Mouse (Mus musculus): ENCODE data around the gene Ace3. TPM values are rescaled to one million over a fixed set of nuclear protein-coding genes. Genes with fewer than 3 reads are reported as not detected.
"Not testable (repeated sequence)": the region's sequence is repeated elsewhere in the genome, so short reads cannot be mapped to it uniquely, and the experiment has no call there.

Gene Ace3
- total and polyA plus RNA-seq, 2 experiments from 2014 or later: not detected

- WGBS: 20% methylated on average over 11 of the region's 11 CpGs
- Histone ChIP-seq H3K4me3 (ENCODE audit: low read depth, low read length) (no peak overlapping the region), H3K4me1 (ENCODE audit: control insufficient read depth, insufficient read depth) (no peaks in the 10 kb centered on the region), H3K36me3 (replicated peaks; ENCODE audit: control insufficient read depth, insufficient read depth, low read length) (no peaks in the 10 kb centered on the region), H3K4me2 (ENCODE audit: low read depth, low read length) (no peak overlapping the region), H3K27ac (ENCODE audit: low read depth) (no peak overlapping the region), H3K9ac (replicated peaks; ENCODE audit: low read depth, low read length) (no peak overlapping the region), H3K27me3 (ENCODE audit: control insufficient read depth, insufficient read depth, low read length) (0 out of 2 replicates have a peak, but pooled peaks cover 5% of the 10 kb centered on the region), H3K9me3 (replicated peaks; ENCODE audit: control insufficient read depth, low read length) (no peaks in the 10 kb centered on the region)
- TF ChIP-seq EP300 (IDR thresholded peaks at IDR 0.05; ENCODE audit: low read depth) (no peak), CTCF (IDR thresholded peaks at IDR 0.05; ENCODE audit: low read depth) (peak; percentile 71)
- peak; percentile 39; the same call in 1 of the 2 replicates for ATAC-seq (ENCODE audit: insufficient read depth, low read depth)
- no peak for DNase-seq (ENCODE audit: low spot score)
Observed at GRCm38 (mm10) chr11:106026465-106027151, 32.1 kb downstream of the Ace3 start.

- ATAC-seq (ENCODE audit: insufficient read depth, low read depth): no peak
- 82% methylated on average over 5 of the region's 5 CpGs for WGBS
- Histone ChIP-seq H3K4me3 (ENCODE audit: low read depth, low read length) (no peak overlapping the region), H3K4me2 (ENCODE audit: low read depth, low read length) (no peak overlapping the region), H3K36me3 (replicated peaks; ENCODE audit: control insufficient read depth, insufficient read depth, low read length) (no peaks in the 10 kb centered on the region), H3K27ac (ENCODE audit: low read depth) (no peak overlapping the region), H3K4me1 (ENCODE audit: control insufficient read depth, insufficient read depth) (no peaks in the 10 kb centered on the region), H3K9me3 (replicated peaks; ENCODE audit: control insufficient read depth, low read length) (no peaks in the 10 kb centered on the region), H3K27me3 (ENCODE audit: control insufficient read depth, insufficient read depth, low read length) (no peaks in the 10 kb centered on the region), H3K9ac (replicated peaks; ENCODE audit: low read depth, low read length) (no peak overlapping the region)
- TF ChIP-seq EP300 (IDR thresholded peaks at IDR 0.05; ENCODE audit: low read depth) (no peak), CTCF (IDR thresholded peaks at IDR 0.05; ENCODE audit: low read depth) (no peak)
- DNase-seq (ENCODE audit: low spot score): no peak
Observed at GRCm38 (mm10) chr11:106027607-106028006, 33.1 kb downstream of the Ace3 start.

- H3K4me3 ChIP-seq (ENCODE audit: low read depth, low read length): peak overlapping the region; percentile 35
- H3K4me2 ChIP-seq (ENCODE audit: low read depth, low read length): peak overlapping the region; percentile 37; the same call in 1 of the 2 replicates
- not testable (repeated sequence) for H3K9me3 ChIP-seq (replicated peaks; ENCODE audit: control insufficient read depth, low read length); DNase-seq (ENCODE audit: low spot score); H3K27me3 ChIP-seq (ENCODE audit: control insufficient read depth, insufficient read depth, low read length); H3K27ac ChIP-seq (ENCODE audit: low read depth); ATAC-seq (ENCODE audit: insufficient read depth, low read depth); H3K4me1 ChIP-seq (ENCODE audit: control insufficient read depth, insufficient read depth); H3K9ac ChIP-seq (replicated peaks; ENCODE audit: low read depth, low read length); H3K36me3 ChIP-seq (replicated peaks; ENCODE audit: control insufficient read depth, insufficient read depth, low read length)
- 27% methylated on average over 7 of the region's 25 CpGs for WGBS
Observed at GRCm38 (mm10) chr11:106032074-106032473, 37.6 kb downstream of the Ace3 start.

GRCm38 (mm10) chr11:106033491-106033919 is 39.0 kb downstream of the Ace3 start:
- Histone ChIP-seq H3K4me1 (ENCODE audit: control insufficient read depth, insufficient read depth) (peaks cover 12% of the 10 kb centered on the region), H3K27ac (ENCODE audit: low read depth) (peak overlapping the region; percentile 77), H3K36me3 (replicated peaks; ENCODE audit: control insufficient read depth, insufficient read depth, low read length) (no peaks in the 10 kb centered on the region), H3K9ac (replicated peaks; ENCODE audit: low read depth, low read length) (no peak overlapping the region), H3K4me3 (ENCODE audit: low read depth, low read length) (no peak overlapping the region; the same call in 1 of the 2 replicates), H3K4me2 (ENCODE audit: low read depth, low read length) (peak overlapping the region; percentile 43), H3K27me3 (ENCODE audit: control insufficient read depth, insufficient read depth, low read length) (no peaks in the 10 kb centered on the region), H3K9me3 (replicated peaks; ENCODE audit: control insufficient read depth, low read length) (no peaks in the 10 kb centered on the region)
- ATAC-seq (ENCODE audit: insufficient read depth, low read depth) (no peak), DNase-seq (ENCODE audit: low spot score) (no peak)
- TF ChIP-seq EP300 (IDR thresholded peaks at IDR 0.05; ENCODE audit: low read depth) (no peak), CTCF (IDR thresholded peaks at IDR 0.05; ENCODE audit: low read depth) (no peak)
- 38% methylated on average over 11 of the region's 11 CpGs for WGBS

GRCm38 (mm10) chr11:106034986-106035385 is 40.5 kb downstream of the Ace3 start:
- no peaks in the 10 kb centered on the region for H3K9me3 ChIP-seq (replicated peaks; ENCODE audit: control insufficient read depth, low read length)
- H3K27me3 ChIP-seq (ENCODE audit: control insufficient read depth, insufficient read depth, low read length): no peaks in the 10 kb centered on the region
- no peak overlapping the region for H3K4me2 ChIP-seq (ENCODE audit: low read depth, low read length)
- no peak overlapping the region for H3K9ac ChIP-seq (replicated peaks; ENCODE audit: low read depth, low read length)
- ATAC-seq (ENCODE audit: insufficient read depth, low read depth): no peak
- no peak overlapping the region for H3K4me3 ChIP-seq (ENCODE audit: low read depth, low read length)
- DNase-seq (ENCODE audit: low spot score): no peak
- TF ChIP-seq CTCF (IDR thresholded peaks at IDR 0.05; ENCODE audit: low read depth): no peak
- TF ChIP-seq EP300 (IDR thresholded peaks at IDR 0.05; ENCODE audit: low read depth): no peak
- peaks cover 12% of the 10 kb centered on the region for H3K4me1 ChIP-seq (ENCODE audit: control insufficient read depth, insufficient read depth)
- no peaks in the 10 kb centered on the region for H3K36me3 ChIP-seq (replicated peaks; ENCODE audit: control insufficient read depth, insufficient read depth, low read length)
- 76% methylated on average over 9 of the region's 9 CpGs for WGBS
- H3K27ac ChIP-seq (ENCODE audit: low read depth): no peak overlapping the region
